Comparison of ENCODE assay signal across 9 mouse cellular contexts in the genomic region with DNA sequence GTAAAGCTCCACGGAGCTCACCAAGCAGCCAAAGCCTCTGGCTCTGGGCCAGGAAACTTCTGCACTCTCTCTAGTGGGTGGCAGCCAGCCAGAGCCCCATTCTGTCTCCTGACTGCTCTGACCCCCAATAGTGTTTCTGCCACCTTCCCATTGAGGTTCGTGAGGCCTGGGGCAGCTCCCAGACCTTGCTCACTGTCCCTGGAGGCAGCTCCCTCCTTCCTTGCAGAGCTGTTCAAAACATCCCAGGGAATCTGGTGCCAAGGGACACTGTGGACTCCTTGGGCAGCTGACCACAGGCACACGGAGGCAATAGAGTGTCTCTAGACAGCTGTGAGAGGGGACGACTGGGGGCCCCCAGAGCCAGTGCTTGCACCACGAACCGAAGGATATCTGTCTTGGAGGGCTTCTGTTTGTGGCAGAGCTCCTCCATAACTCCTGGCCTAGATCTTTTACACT. TPM values are rescaled to one million over a fixed set of nuclear protein-coding genes. Genes with fewer than 3 reads are reported as not detected.
DNase-seq lines count a peak whose midpoint lies in the region; ATAC-seq lines count a peak whose summit lies in the region.
"Had no signal": no experiment of that assay in that cellular context is flagged by ENCODE, and none has a peak within 500 bp of the region (broad histone marks: within the 10 kb centered on the region; RNA-seq: fewer than 3 reads in every experiment).

No protein-coding gene starts in this region.

- no peaks in the 10 kb centered on the region for H3K27me3 ChIP-seq in hindbrain, embryonic 12.5 days
- H3K27me3 ChIP-seq in hindbrain, embryonic 10.5 days (ENCODE audit: insufficient read depth, poor library complexity, severe bottlenecking): no peaks in the 10 kb centered on the region
- no peaks in the 10 kb centered on the region for H3K27me3 ChIP-seq in forebrain, embryonic 14.5 days (replicated peaks; ENCODE audit: control insufficient read depth, insufficient read depth, low read length)
- no peaks in the 10 kb centered on the region for H3K27me3 ChIP-seq in lung, embryonic 16.5 days (ENCODE audit: control insufficient read depth, insufficient read depth, low read depth, low read length)

- H3K9me3 ChIP-seq in hindbrain, embryonic 12.5 days (replicated peaks): no peaks in the 10 kb centered on the region
- H3K9me3 ChIP-seq in hindbrain, embryonic 10.5 days: 0 out of 2 replicates have a peak, but pooled peaks cover 3% of the 10 kb centered on the region
- no peaks in the 10 kb centered on the region for H3K9me3 ChIP-seq in forebrain, embryonic 14.5 days (replicated peaks; ENCODE audit: control insufficient read depth, low read length)
- H3K9me3 ChIP-seq in lung, embryonic 16.5 days (ENCODE audit: control insufficient read depth, low read length): no peaks in the 10 kb centered on the region
- H3K9me3 ChIP-seq: G1E had no signal

- peaks cover 32% of the 10 kb centered on the region for H3K4me1 ChIP-seq in hindbrain, embryonic 12.5 days
- peaks cover 32% of the 10 kb centered on the region for H3K4me1 ChIP-seq in hindbrain, embryonic 10.5 days (replicated peaks)
- peaks cover 12% of the 10 kb centered on the region for H3K4me1 ChIP-seq in forebrain, embryonic 14.5 days (ENCODE audit: control insufficient read depth, insufficient read depth, low read length)
- peaks cover 55% of the 10 kb centered on the region for H3K4me1 ChIP-seq in lung, embryonic 16.5 days (replicated peaks; ENCODE audit: control insufficient read depth, insufficient read depth, low read length)

- ATAC-seq in hindbrain, embryonic 12.5 days (ENCODE audit: low FRiP score): peak; percentile 46
- ATAC-seq in forebrain, embryonic 14.5 days: peak; percentile 35
- peak; percentile 89; the same call in 1 of the 2 replicates for ATAC-seq in lung, embryonic 16.5 days (ENCODE audit: low read depth)

- no peak overlapping the region for H3K4me3 ChIP-seq in hindbrain, embryonic 12.5 days
- no peak overlapping the region for H3K4me3 ChIP-seq in hindbrain, embryonic 10.5 days
- no peak overlapping the region for H3K4me3 ChIP-seq in forebrain, embryonic 14.5 days (ENCODE audit: low read depth, low read length)
- no peak overlapping the region for H3K4me3 ChIP-seq in lung, embryonic 16.5 days (ENCODE audit: low read length)

- H3K36me3 ChIP-seq in hindbrain, embryonic 12.5 days: no peaks in the 10 kb centered on the region
- H3K36me3 ChIP-seq in hindbrain, embryonic 10.5 days: no peaks in the 10 kb centered on the region
- no peaks in the 10 kb centered on the region for H3K36me3 ChIP-seq in forebrain, embryonic 14.5 days (ENCODE audit: control insufficient read depth, insufficient read depth, low read length)
- no peaks in the 10 kb centered on the region for H3K36me3 ChIP-seq in lung, embryonic 16.5 days (ENCODE audit: control insufficient read depth, insufficient read depth, low read length)
- H3K36me3 ChIP-seq: G1E had no signal

- no peak overlapping the region for H3K4me2 ChIP-seq in hindbrain, embryonic 12.5 days (replicated peaks)
- no peak overlapping the region for H3K4me2 ChIP-seq in forebrain, embryonic 14.5 days (ENCODE audit: low read length)
- no peak overlapping the region; the same call in 1 of the 2 replicates for H3K4me2 ChIP-seq in lung, embryonic 16.5 days (ENCODE audit: low read depth, low read length)

- no peak for DNase-seq in hindbrain, embryonic 10.5 days (ENCODE audit: low spot score)
- DNase-seq in Muller cell, postnatal 12 days (ENCODE audit: inconsistent ontology term): peak; percentile 44
- peak; percentile 60 for DNase-seq in forebrain, embryonic 14.5 days (ENCODE audit: low spot score)
- peak; percentile 72 for DNase-seq in kidney, adult 18-20 months
- DNase-seq in thymus, postnatal 14 days: peak; percentile 49
- DNase-seq in spleen, postnatal 10 days (ENCODE audit: low spot score in 2 of 2): no peak

- 63% methylated on average over 6 of the region's 6 CpGs for WGBS in hindbrain, embryonic 12.5 days
- 83% methylated on average over 6 of the region's 6 CpGs for WGBS in hindbrain, embryonic 10.5 days
- WGBS in forebrain, embryonic 14.5 days: 65% methylated on average over 6 of the region's 6 CpGs
- WGBS in lung, embryonic 16.5 days: 25% methylated on average over 6 of the region's 6 CpGs

- peak overlapping the region; percentile 60; the same call in 1 of the 2 replicates for H3K27ac ChIP-seq in hindbrain, embryonic 12.5 days
- H3K27ac ChIP-seq in hindbrain, embryonic 10.5 days: no peak overlapping the region
- peak overlapping the region; percentile 82 for H3K27ac ChIP-seq in forebrain, embryonic 14.5 days (ENCODE audit: low read depth, low read length)
- H3K27ac ChIP-seq in lung, embryonic 16.5 days (ENCODE audit: low read length): peak overlapping the region; percentile 75

- no peak overlapping the region for H3K9ac ChIP-seq in hindbrain, embryonic 12.5 days
- no peak overlapping the region for H3K9ac ChIP-seq in forebrain, embryonic 14.5 days (ENCODE audit: low read length)
- 0 out of 2 replicates have a peak overlapping the region, but pooled peaks have one; percentile 11 for H3K9ac ChIP-seq in lung, embryonic 16.5 days (ENCODE audit: low read length)

RNA-seq across cellular contexts. Expression of a gene that starts 25.2 kb away (rescaled TPM):
- 6.8 TPM in 2 replicates for polyA plus RNA-seq in hindbrain, embryonic 12.5 days (2016; fragmentation: Nextera tagmentation; extraction: Ambion mirVana)
- polyA plus RNA-seq in hindbrain, embryonic 10.5 days (2016; fragmentation: Nextera tagmentation; extraction: Ambion mirVana): 5.1 TPM in 2 replicates
- 1.9 and 2.9 TPM in 2 replicates for polyA plus RNA-seq in forebrain, embryonic 14.5 days (2014; fragmentation: Nextera tagmentation; extraction: Ambion mirVana)
- 16.4 and 16.7 TPM in 2 replicates for polyA plus RNA-seq in lung, embryonic 16.5 days (2015; fragmentation: Nextera tagmentation; extraction: Ambion mirVana)

Comparison
In these comparisons a context has a peak if more than half of its experiments do, and no peak if none do; other contexts are left out.
1. ATAC-seq: peak in every context shown above with its lines; median percentile 89 in lung, embryonic 16.5 days; 46 in hindbrain, embryonic 12.5 days; 35 in forebrain, embryonic 14.5 days.
2. DNase-seq: peak in Muller cell, postnatal 12 days (single experiment), forebrain, embryonic 14.5 days (single experiment), kidney, adult 18-20 months (single experiment) and thymus, postnatal 14 days (single experiment); none in hindbrain, embryonic 10.5 days (single experiment) and spleen, postnatal 10 days (0 of 2).